In genomic region chr5:148488891-148489723, GRCm38 (mm10) we compare ENCODE assay signal across 8 mouse cellular contexts.
DNase-seq lines count a peak whose midpoint lies in the region; ATAC-seq and TF ChIP-seq lines count a peak whose summit lies in the region.

No protein-coding gene starts in this region.

- no peak for TF ChIP-seq CTCF in brain, embryonic 14.5 days (IDR thresholded peaks at IDR 0.05; ENCODE audit: borderline replicate concordance, extremely low read depth, insufficient read depth, insufficient read length)

- H3K9ac ChIP-seq in hindbrain, embryonic 13.5 days = no peak overlapping the region
- no peak overlapping the region for H3K9ac ChIP-seq in hindbrain, embryonic 12.5 days
- no peak overlapping the region for H3K9ac ChIP-seq in kidney, embryonic 15.5 days

- ATAC-seq in hindbrain, embryonic 13.5 days (ENCODE audit: low FRiP score) = no peak
- no peak for ATAC-seq in hindbrain, embryonic 12.5 days (ENCODE audit: low FRiP score)
- peak; percentile 61 for ATAC-seq in kidney, embryonic 15.5 days (replicated peaks; ENCODE audit: low FRiP score)
- ATAC-seq in neutrophil, adult 5-6 weeks (ENCODE audit: extremely low read depth, insufficient number of reproducible peaks, low FRiP score, poor library complexity, severe bottlenecking) = peak; percentile 87

- H3K36me3 ChIP-seq in hindbrain, embryonic 13.5 days = no peaks in the 10 kb centered on the region
- H3K36me3 ChIP-seq in hindbrain, embryonic 12.5 days = no peaks in the 10 kb centered on the region
- H3K36me3 ChIP-seq in kidney, embryonic 15.5 days = no peaks in the 10 kb centered on the region

- no peak for TF ChIP-seq POLR2A in brain, embryonic 14.5 days (IDR thresholded peaks at IDR 0.05; ENCODE audit: borderline replicate concordance, extremely low read depth, insufficient read depth, insufficient read length, poor library complexity, severe bottlenecking)

- DNase-seq in CD8-positive naive resting alpha-beta T cell, adult 2 months (ENCODE audit: low read depth in 2 of 2, low spot score in 2 of 2) = peak; percentile 16 to 41
- DNase-seq in brain, embryonic 14.5 days (ENCODE audit: low read depth) = peak; percentile 55
- DNase-seq in ovary, postnatal 14 days (ENCODE audit: low spot score) = no peak
- no peak for DNase-seq in c-Kit-positive CD71-positive TER-119-positive erythroid progenitor cells, embryonic 14.5 days (ENCODE audit: low spot score)

- 76% methylated on average over 13 of the region's 13 CpGs for WGBS in hindbrain, embryonic 13.5 days
- 73% methylated on average over 12 of the region's 13 CpGs for WGBS in hindbrain, embryonic 12.5 days
- 50% methylated on average over 13 of the region's 13 CpGs for WGBS in kidney, embryonic 15.5 days

- no peak overlapping the region for H3K4me3 ChIP-seq in hindbrain, embryonic 13.5 days
- H3K4me3 ChIP-seq in hindbrain, embryonic 12.5 days = no peak overlapping the region
- H3K4me3 ChIP-seq in kidney, embryonic 15.5 days (replicated peaks) = no peak overlapping the region

- no peaks in the 10 kb centered on the region for H3K27me3 ChIP-seq in hindbrain, embryonic 13.5 days
- H3K27me3 ChIP-seq in hindbrain, embryonic 12.5 days = no peaks in the 10 kb centered on the region
- no peaks in the 10 kb centered on the region for H3K27me3 ChIP-seq in kidney, embryonic 15.5 days

- H3K4me2 ChIP-seq in hindbrain, embryonic 13.5 days = 0 out of 2 replicates have a peak overlapping the region, but pooled peaks have one; percentile 5
- H3K4me2 ChIP-seq in hindbrain, embryonic 12.5 days (replicated peaks) = no peak overlapping the region
- H3K4me2 ChIP-seq in kidney, embryonic 15.5 days = peak overlapping the region; percentile 32

- peak overlapping the region; percentile 70 for H3K27ac ChIP-seq in hindbrain, embryonic 13.5 days
- no peak overlapping the region for H3K27ac ChIP-seq in hindbrain, embryonic 12.5 days
- peak overlapping the region; percentile 23; the same call in 1 of the 2 replicates for H3K27ac ChIP-seq in kidney, embryonic 15.5 days

- no peaks in the 10 kb centered on the region for H3K9me3 ChIP-seq in hindbrain, embryonic 13.5 days
- H3K9me3 ChIP-seq in hindbrain, embryonic 12.5 days (replicated peaks) = no peaks in the 10 kb centered on the region
- H3K9me3 ChIP-seq in kidney, embryonic 15.5 days (replicated peaks) = no peaks in the 10 kb centered on the region

- H3K4me1 ChIP-seq in hindbrain, embryonic 13.5 days (replicated peaks) = peaks cover 19% of the 10 kb centered on the region
- H3K4me1 ChIP-seq in hindbrain, embryonic 12.5 days = peaks cover 16% of the 10 kb centered on the region; the same call in 1 of the 2 replicates
- peaks cover 14% of the 10 kb centered on the region for H3K4me1 ChIP-seq in kidney, embryonic 15.5 days

Comparison
In these comparisons a context has a peak if more than half of its experiments do, and no peak if none do; other contexts are left out.
1. ATAC-seq: peak in kidney, embryonic 15.5 days (single experiment) and neutrophil, adult 5-6 weeks (single experiment); none in hindbrain, embryonic 13.5 days (single experiment) and hindbrain, embryonic 12.5 days (single experiment).
2. DNase-seq: peak in CD8-positive naive resting alpha-beta T cell, adult 2 months (2 of 2) and brain, embryonic 14.5 days (single experiment); none in ovary, postnatal 14 days (single experiment) and c-Kit-positive CD71-positive TER-119-positive erythroid progenitor cells, embryonic 14.5 days (single experiment).